Mouse (Mus musculus): Measurements from ENCODE around the gene Spock1.
A peak's percentile ranks its signal among the peaks of the same experiment; 100 is the strongest.

Gene Spock1

DNA sequence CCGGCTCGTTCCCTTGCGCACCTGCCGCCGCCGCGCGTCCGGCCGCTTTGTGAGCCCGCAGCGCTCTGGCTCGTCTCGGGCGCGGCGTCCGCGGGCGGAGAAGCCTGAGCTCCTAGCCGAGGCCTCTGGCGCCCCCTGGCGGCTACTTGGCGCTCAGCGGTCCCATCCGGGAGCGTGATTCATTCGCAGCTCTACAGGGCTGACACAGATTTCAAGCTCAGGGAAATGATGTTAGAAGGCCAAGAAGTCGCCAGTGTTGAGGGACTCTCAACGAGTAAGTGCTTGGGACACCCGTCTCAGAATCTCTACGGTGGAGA lies at the start of gene Spock1:
Spock1 (minus strand) TSS at position 67 of the 317 bp plus-strand sequence.
- peak; percentile 34 for DNase-seq

DNA sequence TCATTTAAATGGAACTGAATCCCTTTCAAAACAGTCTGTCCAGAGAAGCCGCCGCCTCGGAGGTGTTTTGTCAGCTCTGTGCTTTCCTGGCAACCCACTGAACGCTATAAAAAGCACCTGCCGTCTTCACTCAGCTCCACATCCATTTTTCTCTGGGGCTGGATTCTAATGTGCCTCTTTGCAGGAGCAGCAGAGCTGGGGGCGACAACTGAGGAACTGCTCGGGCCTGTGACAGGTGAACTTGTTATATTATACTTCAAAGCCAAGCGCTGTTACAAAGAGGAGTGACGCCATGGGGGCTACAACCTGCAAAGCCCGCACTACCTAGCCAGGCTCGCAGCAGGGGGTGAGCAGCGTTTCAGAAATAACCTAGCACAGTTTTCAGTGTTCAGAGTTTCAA lies 42.0 kb upstream of the Spock1 start:
- no peak for DNase-seq

DNA sequence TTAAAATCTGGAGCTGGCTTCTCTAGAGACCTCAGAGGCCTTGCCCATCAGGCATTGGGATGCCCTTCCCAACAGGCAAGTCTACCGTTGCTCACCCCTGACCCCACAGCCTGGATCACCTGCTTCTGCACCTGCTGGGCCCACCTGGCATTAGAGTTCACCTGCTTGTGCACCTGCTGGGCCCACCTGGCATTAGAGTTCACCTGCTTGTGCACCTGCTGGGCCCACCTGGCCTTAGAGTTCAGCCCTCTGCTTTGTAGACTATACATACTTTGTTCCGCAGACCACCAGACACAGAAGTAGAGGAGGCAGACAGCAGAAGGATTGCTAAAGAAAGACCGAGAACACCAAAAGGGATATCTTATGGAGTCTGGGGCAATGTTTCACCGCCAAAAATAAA lies 41.4 kb upstream of the Spock1 start:
- no peak for DNase-seq

DNA sequence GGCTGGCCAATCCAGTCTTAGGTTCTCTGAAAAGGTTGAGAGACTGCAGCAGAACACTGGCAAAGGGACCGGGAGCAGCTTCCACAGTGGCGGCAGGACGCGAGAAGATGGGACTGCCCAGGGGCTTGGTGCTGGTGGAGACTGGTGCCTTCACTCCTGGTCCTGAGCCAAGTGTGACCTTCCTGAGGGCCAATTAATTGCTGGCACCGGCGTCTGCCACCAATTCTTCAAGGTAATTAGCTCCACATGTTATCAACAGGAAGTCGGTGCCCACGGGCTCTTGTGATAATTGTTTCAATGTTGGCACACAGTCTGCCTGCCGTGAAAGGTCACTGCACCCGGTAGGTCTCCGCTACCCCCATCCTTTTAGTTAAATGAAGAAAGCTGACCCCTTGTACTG lies 37.1 kb upstream of the Spock1 start:
- no peak for DNase-seq

DNA sequence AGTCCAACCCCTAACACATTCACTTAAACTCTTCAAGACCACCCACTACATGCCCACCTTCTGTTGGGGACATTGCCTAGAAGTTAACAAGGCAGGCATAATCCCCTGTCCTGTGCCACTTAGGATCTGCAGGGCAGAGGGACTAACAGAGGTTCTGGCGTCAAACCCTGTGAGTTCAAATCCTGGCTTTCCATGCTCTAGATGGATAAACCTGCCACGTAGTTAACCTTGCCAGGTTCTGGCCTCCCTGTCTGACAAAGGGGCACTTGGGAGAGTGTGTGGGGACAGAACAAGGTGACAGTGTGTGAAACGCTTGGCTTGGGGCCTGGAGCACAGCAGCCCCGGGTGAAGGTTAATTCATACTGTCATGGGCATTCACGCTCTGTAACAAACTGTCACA lies 36.3 kb upstream of the Spock1 start:
- no peak for DNase-seq

DNA sequence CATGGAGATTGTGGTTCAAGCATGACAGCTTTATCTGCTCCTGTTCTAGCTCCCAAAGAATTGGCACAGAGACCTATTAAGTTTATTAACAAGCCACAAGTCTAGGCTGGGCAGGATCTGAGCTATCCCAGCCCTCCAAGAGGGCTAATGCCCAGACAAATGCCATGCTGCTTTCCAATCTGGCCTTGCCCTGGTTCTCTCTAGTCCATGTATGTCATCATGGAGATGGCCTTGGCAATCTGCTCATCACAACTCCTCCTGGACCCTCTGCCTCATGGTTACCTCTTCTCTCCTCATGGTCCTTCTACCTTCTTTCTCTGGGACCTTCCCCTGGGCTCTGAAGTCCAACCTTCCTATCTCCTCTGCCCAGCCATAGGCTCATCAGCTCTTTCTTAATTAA lies 35.8 kb upstream of the Spock1 start:
- no peak for DNase-seq

DNA sequence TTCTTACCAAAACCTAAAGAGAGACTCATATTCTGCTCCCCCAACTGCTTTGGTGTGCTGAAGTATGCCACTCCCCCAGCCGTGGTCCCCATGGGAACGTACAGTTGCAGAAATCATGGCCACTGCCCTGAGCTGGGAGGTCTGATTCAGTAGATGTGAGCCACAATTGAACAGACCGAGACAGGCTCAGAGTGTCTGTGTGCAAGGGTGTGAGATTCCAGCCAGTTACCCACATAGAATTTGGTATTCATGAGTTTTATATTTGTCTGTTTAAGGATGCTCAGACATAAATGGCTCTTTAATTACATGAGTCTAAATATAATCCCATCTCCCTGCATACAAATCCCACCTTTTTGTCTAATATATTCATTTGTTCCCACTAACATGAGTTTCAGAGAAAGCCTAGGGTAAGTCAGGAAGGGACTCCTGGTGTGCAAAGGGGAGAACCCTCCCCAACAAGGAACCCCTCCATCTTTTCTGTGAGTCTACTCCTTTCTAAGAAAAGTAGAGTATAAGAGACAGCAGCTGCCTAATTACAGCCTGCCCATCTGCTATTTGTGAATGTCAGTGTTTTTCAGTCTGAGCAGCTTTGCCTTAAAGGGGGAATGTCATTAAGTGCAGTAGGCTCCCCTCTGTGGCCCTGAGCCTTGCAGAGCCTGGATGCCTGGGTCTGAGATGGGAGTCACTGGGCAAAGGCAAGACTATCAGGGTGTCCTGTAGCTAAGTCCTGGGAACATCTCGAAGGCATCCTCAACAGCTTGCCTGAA lies 29.5 kb upstream of the Spock1 start:
- DNase-seq = no peak

DNA sequence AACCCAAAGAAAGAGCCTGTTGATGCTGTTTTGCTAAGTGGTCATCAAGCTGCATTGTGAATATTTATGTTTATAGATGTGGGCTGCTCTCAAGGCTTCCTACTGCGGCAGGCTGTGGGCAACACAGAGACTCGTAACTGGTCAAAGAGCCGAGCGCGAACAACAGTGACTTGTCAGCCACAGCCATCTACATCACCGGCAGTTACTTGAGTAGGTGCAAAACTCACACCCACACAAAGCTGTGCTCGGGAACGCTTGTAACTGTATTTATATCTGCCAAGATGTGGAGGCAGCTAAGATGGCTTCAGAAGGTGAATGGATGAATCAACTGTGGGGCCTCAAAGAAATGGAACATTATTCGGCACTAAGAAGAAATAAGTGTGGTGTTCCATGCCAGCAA lies 23.9 kb upstream of the Spock1 start:
- no peak for DNase-seq

DNA sequence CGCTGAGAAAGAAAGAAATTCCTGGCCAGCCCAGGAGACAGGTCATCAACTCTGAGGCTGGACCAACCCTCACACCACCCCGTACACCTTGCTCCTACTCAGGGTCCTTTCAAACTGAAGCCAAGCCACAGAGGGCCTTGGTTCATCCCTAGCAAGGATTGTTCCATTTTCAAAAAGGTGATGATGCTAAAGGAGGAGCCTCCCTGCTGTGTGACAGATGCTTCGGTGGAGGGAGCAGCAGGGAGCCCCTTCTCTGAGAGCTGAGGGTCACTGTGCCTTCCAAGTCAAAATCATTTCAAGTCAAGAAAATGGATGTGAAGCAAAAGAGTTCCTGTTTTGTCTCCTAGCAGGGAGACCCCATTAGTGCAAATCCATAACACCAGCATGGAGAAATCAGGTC lies 23.2 kb upstream of the Spock1 start:
- DNase-seq = no peak

DNA sequence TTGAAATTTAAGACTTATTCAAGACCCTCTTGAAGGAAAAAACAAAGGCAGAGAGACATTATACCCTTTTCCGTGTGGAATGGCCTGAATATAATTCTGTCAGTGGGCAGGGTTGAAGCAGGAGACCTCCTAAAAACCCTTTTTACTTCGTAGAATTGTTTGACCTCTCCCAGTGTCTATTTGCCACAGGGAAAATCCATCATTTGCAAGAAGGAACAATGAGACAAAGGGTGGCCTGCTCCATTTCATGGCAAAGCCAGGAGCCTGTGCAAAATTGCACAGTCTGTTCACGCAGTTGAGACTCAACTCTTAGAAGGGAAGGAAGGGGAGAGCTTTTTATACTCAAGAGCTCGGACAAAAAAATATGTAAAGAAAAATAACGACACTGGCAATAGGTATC lies 22.6 kb upstream of the Spock1 start:
- DNase-seq = no peak

DNA sequence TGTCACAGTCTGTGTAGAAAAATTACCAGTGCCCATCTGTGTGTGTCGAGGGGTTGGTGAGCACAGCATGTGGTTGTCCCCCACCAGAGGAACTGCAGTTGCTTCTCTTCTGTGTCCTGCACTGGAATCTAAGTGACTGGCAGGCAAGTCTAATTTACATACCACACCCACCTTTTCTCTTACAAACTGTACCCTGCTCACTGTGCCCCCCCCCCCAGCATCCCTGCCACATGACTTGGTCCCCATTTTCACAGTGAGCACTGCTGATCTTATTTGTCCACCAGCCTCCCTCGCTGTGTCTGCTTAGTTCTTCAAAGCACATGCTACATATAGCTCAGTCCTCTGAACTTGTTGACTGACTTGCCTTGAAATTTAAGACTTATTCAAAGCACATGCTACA lies 22.2 kb upstream of the Spock1 start:
- no peak for DNase-seq

DNA sequence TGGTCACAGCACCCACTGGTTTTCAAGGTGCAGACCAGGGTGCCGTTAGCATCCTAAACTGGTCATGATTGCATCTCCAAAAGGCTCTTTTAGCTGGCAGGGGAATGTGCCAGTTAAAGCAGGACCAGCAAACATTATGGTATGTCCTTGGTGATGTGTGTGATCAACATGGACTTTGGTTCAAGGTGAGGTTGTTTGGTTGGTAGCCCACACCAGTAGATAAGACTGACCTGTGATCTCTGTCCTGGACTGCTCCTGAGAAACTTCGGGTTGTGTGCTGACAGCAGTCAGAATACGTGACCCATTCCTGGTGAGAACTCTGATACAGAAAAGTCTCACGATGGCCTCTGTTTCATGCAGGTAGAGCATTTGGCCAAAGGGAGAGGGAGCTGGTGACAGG lies 11.8 kb upstream of the Spock1 start:
- DNase-seq = no peak

DNA sequence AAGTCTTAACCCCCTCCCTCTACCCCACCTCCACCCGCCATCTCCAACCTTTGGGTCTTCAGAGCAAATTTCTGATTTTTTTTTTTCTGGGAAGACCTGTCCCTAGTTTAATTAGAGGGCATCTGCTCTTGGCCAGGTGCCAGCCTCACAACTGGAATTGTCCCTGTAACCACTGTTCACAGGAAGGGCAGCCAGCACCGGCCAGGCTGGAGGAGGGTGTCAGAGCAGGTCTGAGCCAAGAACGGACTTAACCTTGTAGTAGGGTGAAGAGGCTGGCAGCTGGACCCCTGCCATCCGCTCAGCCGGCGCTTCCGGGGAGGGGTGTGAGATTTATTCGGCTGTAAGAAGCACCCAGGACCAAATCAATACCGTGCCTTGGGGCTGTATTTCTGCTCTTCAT lies 3.0 kb upstream of the Spock1 start:
- no peak for DNase-seq

DNA sequence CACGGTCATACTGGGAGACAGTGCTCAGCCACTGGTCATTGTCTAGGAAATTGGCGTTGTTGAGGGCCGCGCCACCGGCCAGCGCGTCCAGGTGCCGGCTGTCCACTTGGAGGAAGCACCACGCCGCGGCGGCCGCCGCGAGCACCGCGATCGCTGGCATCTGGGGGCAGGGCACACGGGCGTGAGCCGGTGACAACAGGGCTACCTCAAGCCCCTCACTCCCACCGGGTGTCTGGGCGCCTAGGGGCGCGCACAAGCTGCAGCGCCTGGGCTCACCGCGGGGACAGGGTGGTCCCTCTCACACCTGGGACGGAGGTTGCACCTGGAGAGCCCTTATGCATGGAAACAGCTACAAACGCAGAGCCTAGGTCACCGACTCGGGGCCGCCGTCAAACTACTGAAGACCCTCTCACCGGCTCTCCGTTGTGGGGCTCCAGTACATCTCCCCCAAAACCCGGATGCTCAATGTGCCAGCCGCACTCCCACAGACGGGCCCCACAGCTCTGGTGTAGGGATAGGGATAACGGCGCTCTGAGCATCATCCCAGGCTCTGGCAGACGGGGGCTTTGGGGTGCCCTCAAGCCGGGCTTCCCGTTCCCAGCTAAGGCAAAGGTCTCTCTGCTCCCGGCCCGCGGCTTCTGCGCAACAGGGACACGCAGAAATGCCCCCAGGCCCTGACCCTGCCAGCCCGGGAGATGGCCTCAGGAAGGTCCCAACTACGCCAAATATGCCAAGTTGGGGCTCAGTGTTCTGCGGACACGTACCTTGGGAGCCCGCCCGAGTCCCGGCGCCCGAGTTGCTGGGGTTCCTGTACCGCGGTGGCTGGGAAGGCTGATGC lies 485 bp downstream of the Spock1 start:
- DNase-seq = no peak

DNA sequence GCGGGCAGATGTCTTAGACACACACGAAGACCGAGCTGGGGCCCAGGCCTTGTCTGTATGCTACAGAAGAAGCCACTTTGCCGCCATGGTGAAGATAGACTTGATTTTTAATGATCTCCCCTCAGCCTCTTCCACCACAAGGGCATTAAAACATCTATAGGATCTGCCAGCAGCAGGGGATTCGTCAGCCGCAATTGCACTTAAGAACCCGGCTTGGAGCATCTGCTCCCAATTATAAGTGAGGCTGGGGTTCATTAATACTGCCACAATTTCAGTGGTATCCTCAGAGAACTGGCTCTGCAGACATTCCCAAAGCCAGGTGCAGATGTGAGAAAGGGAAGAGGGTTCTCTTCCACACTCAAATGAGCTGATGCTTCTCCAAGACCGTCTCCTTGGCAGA lies 13.5 kb downstream of the Spock1 start:
- no peak for DNase-seq

DNA sequence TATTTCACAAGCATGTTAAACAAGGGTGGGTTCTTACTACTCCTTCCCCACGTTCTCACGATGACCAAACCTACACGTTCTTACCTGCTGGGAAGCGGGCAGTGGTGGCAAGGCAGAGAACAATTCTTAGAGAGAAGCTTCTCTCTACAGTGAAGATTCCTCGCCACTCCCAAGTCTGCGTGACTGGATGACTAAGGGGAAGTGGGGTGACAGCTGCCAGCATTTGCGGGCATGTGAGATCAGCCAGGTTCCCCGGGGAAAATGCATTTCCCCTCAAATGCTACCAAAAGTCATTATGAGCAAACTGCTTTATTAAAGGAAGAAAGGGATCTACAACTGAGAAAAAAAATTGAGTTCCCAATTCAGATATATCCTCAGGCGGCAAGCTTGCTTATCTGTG lies 18.4 kb downstream of the Spock1 start:
- no peak for DNase-seq

DNA sequence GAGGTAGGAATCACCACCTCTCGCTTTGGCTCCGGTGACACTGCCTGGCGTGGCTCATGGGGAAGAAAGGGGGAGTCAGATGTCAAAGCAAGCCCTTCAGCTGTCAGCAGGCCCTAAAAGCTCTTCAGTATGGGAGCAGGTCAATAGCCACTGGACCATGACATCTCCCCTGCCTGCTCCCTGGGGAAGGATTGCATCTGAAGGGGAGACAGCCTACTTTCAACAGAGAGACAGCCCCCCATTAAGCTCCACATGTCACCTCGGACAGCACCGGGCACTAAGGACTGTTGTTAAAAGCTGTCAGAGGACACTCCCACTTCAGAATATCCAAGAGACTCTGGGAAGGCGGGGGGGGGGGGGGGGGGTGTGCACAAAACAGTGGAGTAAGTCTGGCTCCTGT lies 19.1 kb downstream of the Spock1 start:
- no peak for DNase-seq

DNA sequence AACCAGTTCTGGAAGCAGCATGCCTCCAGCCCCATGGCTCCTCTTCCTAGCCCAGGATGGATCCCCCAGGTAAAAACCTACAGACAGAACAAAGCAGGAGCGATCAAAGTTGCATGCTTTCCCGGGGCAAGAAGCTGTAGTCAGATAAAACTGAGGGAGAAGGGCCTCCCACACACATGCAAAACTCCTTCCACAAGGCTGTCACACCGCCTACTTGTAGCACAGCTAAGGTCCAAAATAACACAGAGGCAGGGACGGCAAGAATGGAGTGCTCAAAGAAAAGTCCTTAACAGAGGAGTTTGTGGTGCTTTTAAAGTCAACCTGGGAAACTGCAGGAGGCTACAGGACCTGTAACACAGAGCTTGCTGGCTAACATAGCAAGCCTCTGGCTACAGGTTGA lies 28.3 kb downstream of the Spock1 start:
- DNase-seq = no peak

DNA sequence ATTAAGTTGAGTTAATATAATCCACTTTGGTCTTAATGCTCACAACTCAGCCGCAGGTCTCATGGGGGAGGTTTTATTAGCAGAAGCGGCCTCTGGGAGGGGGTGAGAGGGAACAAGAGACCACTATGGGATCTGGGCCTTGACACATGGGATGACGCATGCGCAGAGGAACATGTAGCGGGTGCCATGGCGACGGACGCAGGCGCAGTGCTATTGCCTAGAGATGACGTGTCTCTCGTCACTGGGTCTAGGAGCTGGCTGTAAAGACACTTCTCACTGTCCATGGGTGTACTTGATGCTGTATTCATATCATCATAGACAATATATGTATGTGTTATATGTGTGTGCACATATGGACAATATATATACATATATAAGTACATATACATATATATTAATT lies 29.3 kb downstream of the Spock1 start:
- DNase-seq = no peak

DNA sequence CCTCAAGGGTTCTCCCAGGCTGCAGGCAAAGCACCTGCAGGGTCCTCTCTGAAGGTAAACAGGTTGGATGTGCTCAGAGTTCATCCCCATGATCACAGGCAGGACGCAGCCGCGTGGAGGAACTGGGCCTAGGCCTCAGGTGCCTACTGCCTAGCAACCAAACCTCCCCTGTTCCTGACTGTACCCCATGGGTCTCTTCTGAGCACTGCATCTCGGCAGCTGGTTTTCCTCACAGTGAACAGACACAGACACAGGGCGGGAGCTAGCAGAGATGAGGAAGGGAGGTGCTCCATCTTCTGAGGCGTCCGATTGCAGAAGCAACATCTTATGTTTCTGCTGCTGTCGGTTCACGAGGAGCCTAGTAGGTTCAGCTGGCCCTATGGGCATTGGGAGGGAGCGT lies 30.4 kb downstream of the Spock1 start:
- no peak for DNase-seq

DNA sequence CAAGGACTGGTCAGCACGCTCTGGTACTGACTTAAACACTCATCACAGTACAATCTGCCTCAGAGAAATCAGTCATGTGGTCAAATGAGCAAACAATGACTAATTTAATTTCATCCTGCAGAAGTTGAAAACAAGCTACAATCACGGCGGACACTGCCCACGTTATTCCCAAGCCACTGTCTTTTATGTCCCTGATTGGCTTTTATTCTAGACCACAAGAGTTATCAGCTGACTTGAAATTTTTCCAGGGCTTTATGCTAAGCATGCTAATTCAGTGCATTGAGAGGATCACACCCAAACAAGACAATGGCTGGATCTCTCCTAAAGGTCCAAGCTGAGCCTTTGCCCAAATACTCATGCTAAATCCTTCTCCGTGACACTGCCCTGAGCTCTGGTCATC lies 31.2 kb downstream of the Spock1 start:
- DNase-seq = no peak

DNA sequence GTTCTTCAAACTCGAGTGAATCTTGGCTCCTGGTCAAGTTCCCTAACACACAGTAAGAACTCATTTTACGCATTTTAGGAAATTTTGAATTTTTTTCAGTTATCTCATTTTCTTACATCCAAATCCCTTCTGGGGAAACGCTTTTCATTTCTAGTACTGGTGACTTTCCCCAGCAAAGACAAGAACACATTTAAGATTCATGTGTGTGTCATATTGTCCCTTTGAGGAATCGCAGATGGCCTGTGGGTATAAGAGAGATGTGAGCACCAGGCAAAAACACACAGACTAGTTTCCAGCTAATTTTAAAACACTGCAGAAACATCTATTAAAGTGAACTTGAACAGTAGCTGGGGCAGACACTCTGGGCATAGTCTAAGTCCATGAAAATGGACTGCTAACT lies 38.1 kb downstream of the Spock1 start:
- no peak for DNase-seq

DNA sequence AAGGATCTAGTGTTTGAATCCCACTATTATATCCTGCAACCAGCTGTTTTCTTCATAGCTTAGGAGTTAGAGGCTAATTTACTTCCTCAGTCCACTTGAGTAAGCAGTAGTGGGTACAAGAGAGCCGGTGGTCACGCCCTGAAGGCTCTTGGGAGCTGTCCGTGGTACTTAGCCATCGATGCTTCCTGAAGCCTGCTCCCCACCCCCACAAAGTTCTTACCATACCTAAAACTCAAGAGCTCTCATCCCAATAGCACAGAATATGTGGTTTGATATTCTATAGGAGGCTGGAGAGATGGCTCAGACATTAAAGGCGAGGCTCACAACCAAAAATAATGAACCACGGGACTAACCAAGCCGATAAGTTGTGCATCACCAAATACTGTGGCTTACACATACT lies 40.5 kb downstream of the Spock1 start:
- no peak for DNase-seq

DNA sequence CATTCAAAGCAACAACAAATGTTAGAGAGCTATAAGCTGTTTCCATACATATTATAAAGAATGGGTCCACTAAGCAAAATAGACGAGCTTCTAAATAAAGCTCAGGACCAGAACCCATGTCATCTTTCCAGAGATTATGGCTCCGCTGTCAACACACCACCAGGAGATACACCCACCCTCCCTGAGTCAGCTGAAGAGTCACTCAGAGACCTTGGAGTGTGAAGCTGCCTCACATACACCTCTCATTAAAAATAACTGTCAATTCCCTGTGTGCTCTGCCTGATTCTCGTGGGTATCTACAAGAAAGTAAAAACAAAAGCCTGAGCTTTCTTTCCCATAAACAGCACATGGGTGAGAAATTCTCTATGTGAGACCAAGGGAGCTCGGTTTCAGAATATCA lies 43.1 kb downstream of the Spock1 start:
- DNase-seq = no peak

DNA sequence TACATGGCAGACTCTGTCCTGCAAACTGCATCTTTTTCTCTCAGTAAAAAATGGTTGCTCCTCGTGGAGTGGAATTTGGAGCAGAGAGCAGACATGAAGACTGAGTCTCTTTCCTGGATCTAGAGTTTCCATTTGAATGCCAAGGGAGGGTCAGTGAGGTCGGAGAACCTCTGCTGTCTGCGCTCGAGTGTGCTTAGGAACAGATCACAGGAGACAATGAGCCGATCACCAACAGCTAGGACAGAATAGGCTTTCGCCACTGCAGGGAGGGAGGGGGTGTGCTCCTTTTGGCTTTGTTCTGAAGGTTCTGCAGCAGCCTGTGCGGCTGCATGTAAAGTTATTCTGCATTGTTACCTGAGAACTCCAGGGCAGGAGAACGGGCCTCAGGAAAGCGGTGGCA lies 49.6 kb downstream of the Spock1 start:
- no peak for DNase-seq
